Mouse (Mus musculus): ENCODE data around the gene Plpp1.

Plpp1 gene

GRCm38 (mm10) chr13:112854402-112854801, 53.8 kb downstream of the Plpp1 start:
- ATAC-seq (ENCODE audit: insufficient number of reproducible peaks, low FRiP score, low TSS enrichment), result no peak

GRCm38 (mm10) chr13:112857921-112858320, 57.3 kb downstream of the Plpp1 start:
- ATAC-seq (ENCODE audit: insufficient number of reproducible peaks, low FRiP score, low TSS enrichment), result no peak

- ATAC-seq (ENCODE audit: insufficient number of reproducible peaks, low FRiP score, low TSS enrichment), result no peak
Measured at GRCm38 (mm10) chr13:112859574-112860134, 59.1 kb downstream of the Plpp1 start.

GRCm38 (mm10) chr13:112860370-112860769, 59.8 kb downstream of the Plpp1 start:
- no peak for ATAC-seq (ENCODE audit: insufficient number of reproducible peaks, low FRiP score, low TSS enrichment)

GRCm38 (mm10) chr13:112860911-112861310, 60.3 kb downstream of the Plpp1 start:
- no peak for ATAC-seq (ENCODE audit: insufficient number of reproducible peaks, low FRiP score, low TSS enrichment)

GRCm38 (mm10) chr13:112861825-112862306, 61.3 kb downstream of the Plpp1 start:
- no peak for ATAC-seq (ENCODE audit: insufficient number of reproducible peaks, low FRiP score, low TSS enrichment)

- ATAC-seq (ENCODE audit: insufficient number of reproducible peaks, low FRiP score, low TSS enrichment), result no peak
Measured at GRCm38 (mm10) chr13:112862342-112862741, 61.8 kb downstream of the Plpp1 start.

GRCm38 (mm10) chr13:112862978-112863677, 62.5 kb downstream of the Plpp1 start:
- ATAC-seq (ENCODE audit: insufficient number of reproducible peaks, low FRiP score, low TSS enrichment), result no peak

GRCm38 (mm10) chr13:112866782-112867181, 66.2 kb downstream of the Plpp1 start:
- ATAC-seq (ENCODE audit: insufficient number of reproducible peaks, low FRiP score, low TSS enrichment), result no peak

GRCm38 (mm10) chr13:112867381-112867780, 66.8 kb downstream of the Plpp1 start:
- no peak for ATAC-seq (ENCODE audit: insufficient number of reproducible peaks, low FRiP score, low TSS enrichment)

GRCm38 (mm10) chr13:112870039-112870690, 69.6 kb downstream of the Plpp1 start:
- no peak for ATAC-seq (ENCODE audit: insufficient number of reproducible peaks, low FRiP score, low TSS enrichment)

GRCm38 (mm10) chr13:112871500-112872266, 71.1 kb downstream of the Plpp1 start:
- no peak for ATAC-seq (ENCODE audit: insufficient number of reproducible peaks, low FRiP score, low TSS enrichment)

GRCm38 (mm10) chr13:112887234-112887633, 86.6 kb downstream of the Plpp1 start:
- ATAC-seq (ENCODE audit: insufficient number of reproducible peaks, low FRiP score, low TSS enrichment), result no peak

- no peak for ATAC-seq (ENCODE audit: insufficient number of reproducible peaks, low FRiP score, low TSS enrichment)
Measured at GRCm38 (mm10) chr13:112902176-112902575, 101.6 kb downstream of the Plpp1 start.

GRCm38 (mm10) chr13:112909663-112910062, 109.1 kb downstream of the Plpp1 start:
- no peak for ATAC-seq (ENCODE audit: insufficient number of reproducible peaks, low FRiP score, low TSS enrichment)

GRCm38 (mm10) chr13:112910434-112910833, 109.8 kb downstream of the Plpp1 start:
- no peak for ATAC-seq (ENCODE audit: insufficient number of reproducible peaks, low FRiP score, low TSS enrichment)

All from cerebellum, adult (tissue).